Mouse (Mus musculus) heart, adult 18-20 months (tissue): ENCODE measurements around the gene Sft2d1. TPM values are rescaled to one million over a fixed set of nuclear protein-coding genes. Genes with fewer than 3 reads are reported as not detected.

Experiments
- DNase-seq, 2 experiments: peaks; one replicate each; pipeline ENCODE4 v3.0.0; 2021 to 2022; ENCODE audit warnings: mixed read lengths in 1 of 2
- total RNA-seq, 2 experiments: library from RNA; stranded (reverse); gene quantifications; 2 replicates each; pipeline ENCODE4 v1.2.3; 2021

The Sft2d1 gene
- total RNA-seq, 2 experiments from 2014 or later = 16.4 to 17.8 TPM

DNA sequence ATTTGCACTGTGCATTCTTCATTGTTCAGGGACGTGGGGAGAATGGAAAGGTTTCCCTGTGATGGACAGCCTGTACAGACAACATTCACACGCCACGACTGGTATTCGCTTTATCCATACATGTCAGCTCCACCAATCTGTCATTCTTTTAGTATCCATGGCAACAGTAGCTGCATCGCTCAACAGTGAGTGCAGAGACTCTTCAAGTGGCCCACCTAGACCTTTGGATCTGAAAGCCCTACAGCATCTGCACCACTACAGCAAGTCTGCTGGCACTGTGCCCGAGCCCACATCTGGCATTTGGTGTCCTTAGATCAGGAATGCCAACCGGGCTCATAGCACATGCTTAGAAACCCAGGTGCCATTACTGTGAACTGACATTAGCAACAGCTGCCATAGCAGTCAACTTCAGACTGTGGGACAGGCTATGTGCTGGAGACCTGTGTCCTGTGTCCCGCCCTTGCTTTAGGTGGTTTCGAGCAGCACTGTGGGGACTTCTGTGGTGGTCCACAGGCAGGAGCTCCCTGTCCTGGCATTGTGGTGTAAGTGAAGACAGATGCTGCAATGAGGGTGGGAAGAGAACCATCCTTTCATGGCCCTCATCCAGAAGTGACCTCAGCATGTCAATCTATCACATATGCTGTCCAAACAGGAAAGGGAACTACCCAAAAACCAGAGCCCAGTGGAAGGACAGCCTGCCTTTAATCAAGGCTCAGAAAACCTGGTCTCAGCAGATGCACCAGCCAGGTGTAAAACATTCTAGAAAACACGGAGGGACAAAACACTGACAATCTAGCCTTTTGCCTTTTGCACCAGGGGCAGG, 50.6 kb downstream of the Sft2d1 start:
- DNase-seq = no peak

- DNase-seq = no peak
These were observed 56.9 kb downstream of the Sft2d1 start for GRCm38 (mm10) chr17:8367514-8368480.

DNA sequence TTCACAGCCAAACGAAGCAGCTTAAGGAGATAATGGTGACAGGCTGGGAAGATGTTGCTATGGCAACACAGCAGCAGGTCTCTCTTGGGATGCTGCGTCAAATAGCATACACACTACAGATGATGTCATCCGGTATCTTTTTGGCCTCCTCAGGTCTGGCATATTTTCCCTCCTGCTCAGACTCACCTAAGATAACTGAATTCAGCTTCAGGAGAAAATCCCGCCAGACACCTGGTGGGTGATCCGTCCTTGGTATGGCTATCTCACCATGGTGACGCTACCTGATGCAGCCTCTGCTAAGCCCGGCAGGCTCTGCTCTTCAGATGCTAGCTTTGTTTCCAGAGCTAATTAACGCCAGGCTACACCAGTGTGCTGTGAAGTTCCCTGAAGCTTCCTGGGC, 57.7 kb downstream of the Sft2d1 start:
- DNase-seq = no peak

DNA sequence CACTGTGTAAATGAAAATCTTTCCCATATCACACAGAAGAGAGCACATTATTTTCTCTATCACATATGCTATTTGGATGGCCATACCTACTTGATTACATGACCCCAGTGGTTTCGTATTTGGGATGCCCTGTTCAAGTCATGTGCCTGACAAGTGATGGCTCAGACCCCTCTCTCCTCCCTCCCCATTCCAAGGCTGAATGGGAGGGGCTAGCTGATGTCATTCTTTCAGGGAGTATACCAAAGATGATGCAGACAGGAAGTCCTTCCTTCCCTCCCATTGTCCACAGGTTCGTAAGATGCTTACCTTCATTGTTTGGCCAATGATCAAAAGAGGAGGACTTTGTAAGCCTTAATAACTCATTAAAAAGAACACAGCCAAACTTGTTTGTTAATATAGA, 58.3 kb downstream of the Sft2d1 start:
- no peak for DNase-seq

GRCm38 (mm10) chr17:8370634-8371229, 59.8 kb downstream of the Sft2d1 start:
- DNase-seq = no peak

- peak; percentile 53 to 65 for DNase-seq
These were observed 60.9 kb downstream of the Sft2d1 start for GRCm38 (mm10) chr17:8371834-8372233.

- peak; percentile 72 to 83 for DNase-seq
These were observed 61.6 kb downstream of the Sft2d1 start for GRCm38 (mm10) chr17:8372286-8373046.

Other genes starting within 250 kb of the Sft2d1 start
- gene Gm49673, start 163.3 kb upstream of the Sft2d1 start, total RNA-seq = not detected
- gene Rnaset2a, start 163.0 kb upstream of the Sft2d1 start, total RNA-seq = 10 to 100 TPM; 25.4 to 26.3 TPM
- 10 to 100 TPM; 19.3 to 22.1 TPM for gene Fgfr1op, start 145.6 kb upstream of the Sft2d1 start, total RNA-seq
- 1 to 10 TPM in 1 of 2 experiments, not detected in 1; 1.3 TPM for gene Ccr6, start 75.1 kb upstream of the Sft2d1 start, total RNA-seq
- gene Mpc1, start 28.2 kb upstream of the Sft2d1 start, total RNA-seq = 100 to 1,000 TPM; 873 to 884 TPM
- under 1 TPM; 0.25 to 0.26 TPM for gene Prr18, start 26.4 kb downstream of the Sft2d1 start, total RNA-seq
- under 1 TPM; 0.59 to 0.65 TPM for gene T2, start 44.9 kb downstream of the Sft2d1 start, total RNA-seq
- gene T, start 123.3 kb downstream of the Sft2d1 start, total RNA-seq = not detected
- 1 to 10 TPM; 2.4 to 3.6 TPM for gene Pde10a, start 214.3 kb downstream of the Sft2d1 start, total RNA-seq